Mouse (Mus musculus) c-Kit-negative CD71-positive TER-119-positive erythroid progenitor cells, embryonic 14.5 days (primary cell): ENCODE measurements around the gene Stk40.
"Not testable (repeated sequence)": the region's sequence is repeated elsewhere in the genome, so short reads cannot be mapped to it uniquely, and the experiment has no call there.

ENCODE experiments used
- DNase-seq: peaks from one replicate; pipeline ENCODE4 v3.0.0-alpha.2; 2013; ENCODE audit warnings: low read depth, low spot score

The Stk40 gene

DNA sequence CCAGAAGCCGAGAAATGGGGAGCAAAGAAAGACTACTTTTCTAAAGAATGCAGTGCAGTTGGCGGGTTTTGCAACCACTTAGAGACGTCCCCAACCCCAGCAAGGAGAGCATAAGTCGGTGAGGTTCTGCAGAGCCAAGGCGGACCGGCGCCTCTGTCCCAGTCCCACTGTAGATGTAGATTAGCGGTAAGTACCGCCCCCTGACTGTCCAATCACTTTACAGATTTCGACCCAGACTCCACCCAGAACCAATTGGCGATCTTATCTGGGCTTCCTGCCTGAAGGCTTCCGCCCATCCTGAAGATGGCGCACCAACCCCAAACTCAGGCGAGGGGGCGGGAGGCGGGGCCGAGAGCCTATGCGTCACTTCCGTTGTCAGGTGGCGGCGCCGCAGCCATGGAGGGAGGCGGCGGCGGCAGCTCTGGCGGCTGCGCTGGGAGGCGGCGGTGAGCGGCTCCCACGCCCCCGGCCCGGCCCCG lies at the start of gene Stk40:
Gene Stk40 (plus strand): TSS at position 368 of the 479 bp plus-strand sequence.
- peak; percentile 96 for DNase-seq

DNA sequence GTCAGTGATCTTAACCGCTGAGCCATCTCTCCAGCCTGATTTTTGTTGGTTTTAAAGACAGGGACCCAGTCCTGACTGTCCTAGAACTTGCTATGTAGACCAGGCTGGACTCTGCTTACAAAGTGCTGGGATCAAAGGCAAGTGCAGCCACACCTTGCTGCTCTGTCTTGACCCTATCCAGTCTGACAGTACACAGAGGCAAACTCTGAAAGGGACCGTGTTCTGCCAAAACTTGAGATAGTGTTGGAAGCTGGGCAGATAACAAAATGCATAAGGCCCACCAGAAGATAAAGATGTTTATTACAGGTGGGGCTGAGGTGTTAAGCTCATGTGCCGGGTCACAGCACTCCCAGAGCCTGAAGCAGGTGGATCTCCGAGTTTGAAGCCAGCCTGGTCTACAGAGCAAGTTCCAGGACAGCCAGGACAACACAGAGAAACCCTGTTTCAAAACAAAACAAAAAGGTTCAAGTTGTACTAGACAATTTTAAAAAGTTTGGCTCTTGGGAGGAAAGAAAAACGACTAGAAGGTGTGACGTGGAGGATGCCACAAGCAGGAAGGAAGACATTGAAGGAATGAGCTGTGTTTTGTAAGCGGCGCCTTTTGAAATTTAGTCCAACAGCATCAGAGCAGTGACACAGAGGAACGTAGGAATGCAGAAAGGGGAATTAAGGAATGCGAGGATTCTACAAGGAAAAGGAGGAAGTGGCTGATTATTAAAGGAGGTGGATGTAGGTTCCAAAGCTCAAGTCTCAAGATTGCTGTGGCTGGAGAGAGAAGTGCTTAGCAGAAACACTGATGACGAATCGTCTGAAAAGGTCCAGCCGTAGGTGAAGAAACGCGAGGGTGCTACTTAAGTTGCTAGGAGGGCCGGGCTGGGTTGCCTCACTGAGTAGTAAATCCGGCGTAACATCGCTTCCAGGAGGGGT lies 46.3 kb upstream of the Stk40 start:
- DNase-seq, result no peak

DNA sequence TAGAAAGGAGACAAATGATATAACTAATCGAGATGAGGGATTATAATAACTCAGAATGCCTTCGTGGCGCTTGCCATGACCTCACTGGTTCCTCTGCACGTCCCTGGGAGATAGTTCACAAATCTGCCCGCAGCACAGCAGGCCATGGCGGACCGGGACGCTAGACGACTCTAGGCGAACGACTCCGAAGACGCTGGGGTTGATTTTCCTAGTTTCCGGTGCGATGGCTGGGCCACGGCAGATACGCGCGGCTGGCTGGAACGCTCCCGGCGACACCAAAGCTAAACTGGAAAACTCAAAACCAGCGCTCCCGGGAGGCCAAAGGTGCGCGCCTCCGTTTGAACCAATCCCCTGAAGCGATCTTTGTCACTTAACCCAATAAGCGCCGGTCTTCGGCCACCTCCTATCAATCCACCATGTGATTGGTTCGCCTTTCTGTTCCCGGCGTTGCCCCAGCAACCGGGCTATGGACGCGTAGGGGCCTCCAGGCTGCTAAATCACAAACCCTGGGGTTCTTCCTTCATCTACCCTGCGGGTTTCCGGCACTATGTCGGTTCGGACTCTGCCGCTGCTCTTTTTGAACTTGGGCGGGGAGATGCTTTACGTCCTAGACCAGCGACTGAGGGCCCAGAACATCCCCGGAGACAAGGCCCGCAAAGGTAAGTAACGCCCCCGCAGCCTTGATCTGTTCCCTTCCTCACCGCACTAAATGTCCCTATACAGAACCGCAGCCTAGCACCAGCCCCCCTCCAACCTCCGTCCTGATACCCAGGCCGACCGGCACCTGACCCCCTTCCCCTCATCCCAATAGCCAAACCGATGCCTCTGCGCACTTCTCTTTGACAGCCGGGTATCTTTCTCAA lies 45.4 kb upstream of the Stk40 start, which contains the start of gene Oscp1:
Gene Oscp1 (plus strand): TSS at position 432 of the 863 bp plus-strand sequence.
- peak; percentile 88 for DNase-seq

DNA sequence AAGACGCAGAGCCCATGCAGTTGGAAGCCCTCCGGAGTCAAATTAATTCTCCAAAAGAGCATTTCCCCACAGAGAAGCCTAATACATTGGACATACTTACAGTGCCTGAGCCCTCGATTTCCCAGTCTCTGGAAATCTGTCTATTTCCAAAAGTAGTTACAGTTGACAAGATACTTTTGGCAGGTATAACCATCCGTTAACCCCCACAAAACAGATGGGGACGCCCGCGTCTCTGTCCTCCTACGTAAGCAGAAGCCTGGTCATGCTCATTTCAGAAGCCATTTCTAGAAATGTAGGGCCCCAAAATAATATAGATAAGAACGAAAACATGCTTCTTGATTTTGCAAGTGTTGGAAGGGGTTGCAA lies 44.8 kb upstream of the Stk40 start:
- DNase-seq, result no peak

DNA sequence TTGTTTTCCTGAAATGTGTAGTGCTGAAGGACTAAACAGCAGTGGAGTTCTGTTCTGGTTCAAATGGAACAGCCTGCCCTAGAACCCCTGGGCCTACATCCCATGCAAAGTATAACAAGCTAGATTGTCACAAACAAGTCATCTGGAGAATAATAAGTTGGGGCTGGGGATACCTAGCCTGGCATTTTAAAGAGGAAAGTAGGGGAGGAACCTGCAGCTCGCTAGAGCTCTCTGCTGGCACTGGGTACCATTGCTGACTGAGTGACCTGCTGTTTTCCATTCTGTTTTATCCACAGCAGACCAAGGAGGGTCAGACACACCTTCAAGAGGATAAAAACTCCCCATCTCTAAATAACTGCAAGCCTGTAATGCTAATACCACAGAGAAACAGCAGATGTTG lies 40.9 kb upstream of the Stk40 start:
- DNase-seq, result no peak

DNA sequence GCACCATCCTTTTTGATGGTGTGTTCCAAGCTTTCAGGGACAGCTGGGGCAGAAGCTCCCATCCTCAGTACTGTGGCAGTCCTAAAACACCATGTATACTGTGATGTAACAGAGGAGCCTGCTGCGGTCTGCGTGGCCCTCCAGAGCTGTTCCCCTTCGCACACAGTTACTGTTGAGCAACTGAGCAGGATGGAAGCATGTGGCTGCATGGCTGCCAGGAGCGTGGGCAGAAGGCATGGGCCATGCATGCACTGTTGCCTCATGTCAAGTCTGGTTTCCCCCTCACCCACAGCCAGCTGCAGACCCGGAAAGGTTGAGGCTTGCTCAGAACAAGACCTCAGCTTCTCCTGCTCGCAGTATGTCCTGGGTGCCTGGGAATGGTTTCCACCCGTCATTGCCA lies 38.5 kb upstream of the Stk40 start:
- no peak for DNase-seq

DNA sequence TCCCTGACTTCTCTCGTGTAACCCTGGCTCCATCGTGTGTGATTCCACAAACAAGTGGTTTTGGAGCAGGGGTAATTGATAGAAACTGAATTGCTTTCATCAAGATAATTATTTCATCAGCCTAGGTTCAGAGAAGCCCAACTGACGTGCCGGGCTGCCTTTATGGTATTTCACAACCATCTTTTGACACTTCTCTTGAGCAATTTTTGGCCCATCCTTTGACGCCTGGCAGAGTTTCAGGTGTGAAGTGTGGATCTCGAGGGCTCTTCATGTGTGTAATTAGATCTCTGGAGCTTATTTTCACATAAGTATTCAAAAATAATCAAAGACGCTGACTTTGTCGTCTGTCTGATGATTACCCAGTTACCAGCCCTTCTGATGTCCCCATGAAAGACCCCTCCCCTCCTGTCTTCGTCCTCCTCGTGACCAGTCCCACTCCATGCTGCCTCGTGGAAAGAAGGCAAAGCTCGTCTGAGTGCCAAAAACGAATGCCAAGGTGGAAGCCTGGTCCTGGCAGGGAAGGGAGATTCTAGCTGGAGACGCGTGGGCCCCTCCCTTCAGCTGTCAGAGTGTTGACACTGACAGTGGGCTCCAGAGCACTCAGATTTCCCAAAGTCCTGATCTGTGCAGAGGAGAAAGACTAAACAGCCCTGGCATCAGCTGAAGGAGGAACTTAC lies 36.2 kb upstream of the Stk40 start:
- no peak for DNase-seq

DNA sequence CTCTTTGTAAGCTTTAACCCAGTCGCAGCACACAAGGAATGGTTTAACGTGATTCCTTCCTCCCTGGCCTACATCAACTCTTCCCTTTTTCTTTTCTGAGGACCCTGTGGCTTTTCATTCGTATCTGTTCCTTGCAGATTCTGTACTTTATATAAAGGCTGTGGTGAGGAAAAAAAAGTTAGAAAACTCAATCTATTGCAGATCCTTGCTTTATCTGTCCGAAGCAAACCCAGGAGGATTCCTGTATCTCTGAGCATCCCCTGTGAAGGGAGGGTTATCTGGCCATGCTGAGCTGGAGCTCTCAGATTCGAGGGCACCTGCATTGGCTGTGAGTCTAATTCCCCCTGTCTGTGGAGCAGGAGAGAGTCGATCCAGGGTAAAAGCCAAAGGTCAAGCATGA lies 34.9 kb upstream of the Stk40 start:
- DNase-seq, result no peak

DNA sequence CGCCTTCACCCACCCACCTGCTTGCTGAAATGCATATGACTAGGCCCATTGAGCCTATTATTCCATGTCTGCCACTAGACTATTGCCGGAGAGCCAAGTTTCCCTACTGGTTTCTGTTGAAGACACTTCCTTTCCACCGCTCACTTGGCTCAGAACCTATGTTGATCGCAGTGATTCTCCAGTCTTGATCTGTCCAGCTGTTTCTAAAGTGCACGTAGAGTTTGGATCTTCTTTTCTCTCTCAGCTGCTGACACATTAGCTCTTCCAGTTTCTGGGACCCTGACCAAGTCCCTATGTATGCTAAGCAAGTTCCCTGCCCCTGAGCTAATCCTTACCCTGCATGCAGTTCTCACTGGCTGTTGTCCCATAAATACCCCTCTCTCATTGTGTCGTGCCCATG lies 25.9 kb upstream of the Stk40 start:
- DNase-seq, result no peak

DNA sequence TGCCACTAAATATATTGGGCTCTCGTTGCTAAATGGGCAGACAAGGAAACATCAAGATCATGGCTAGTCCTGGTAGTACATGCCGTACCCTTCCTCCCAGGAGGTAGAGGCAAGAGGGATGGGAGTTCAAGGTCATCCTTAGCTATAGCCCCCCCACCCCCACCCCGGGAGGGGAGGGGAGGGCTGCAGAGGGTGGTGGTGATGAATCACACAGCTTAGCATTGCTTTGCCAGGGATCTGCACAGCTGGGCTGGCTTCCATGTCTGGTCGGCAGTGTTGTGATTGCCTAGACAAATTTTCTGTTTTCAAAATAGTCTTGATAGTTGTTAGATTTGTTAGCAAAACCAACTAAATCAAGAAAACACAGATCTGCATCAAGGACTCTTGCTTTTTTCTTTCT lies 24.5 kb upstream of the Stk40 start:
- DNase-seq, result no peak

DNA sequence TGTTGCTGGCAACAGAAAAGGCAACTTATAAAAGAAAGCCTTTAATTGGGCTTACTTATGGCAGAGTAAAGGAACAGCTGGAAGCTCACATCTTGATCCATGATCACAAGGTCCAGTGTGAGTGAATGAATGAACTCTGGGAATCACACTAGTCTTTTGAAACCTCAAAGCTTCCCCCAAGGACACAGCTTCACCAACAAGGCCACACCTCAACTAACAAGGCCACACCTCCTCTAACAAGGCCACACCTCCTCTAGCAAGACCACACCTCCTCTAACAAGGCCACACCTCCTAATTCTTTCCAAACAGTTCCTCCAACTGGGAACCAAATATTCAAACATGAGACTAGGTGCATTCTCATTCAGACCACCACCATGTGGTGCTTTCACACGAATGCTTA lies 22.2 kb upstream of the Stk40 start:
- DNase-seq, result no peak

DNA sequence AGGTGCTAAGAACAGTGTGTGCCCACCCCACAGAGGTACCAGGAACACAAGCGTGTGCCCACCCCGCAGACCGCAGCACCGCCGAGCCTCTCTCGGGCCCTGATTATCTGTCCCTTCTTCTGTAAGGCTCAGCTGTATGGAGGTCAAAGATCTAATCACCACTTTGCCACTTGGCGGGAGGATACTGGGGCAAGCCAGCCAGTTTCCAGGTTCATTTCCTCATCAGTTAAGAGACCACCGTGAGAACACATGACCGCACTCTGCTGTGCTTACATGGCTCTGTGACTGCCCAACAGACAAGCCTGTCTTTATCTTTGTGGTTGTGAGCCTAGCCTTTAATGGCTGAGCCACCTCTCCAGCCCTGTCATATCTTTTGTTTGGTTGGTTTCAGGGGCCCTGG lies 20.7 kb upstream of the Stk40 start:
- no peak for DNase-seq

DNA sequence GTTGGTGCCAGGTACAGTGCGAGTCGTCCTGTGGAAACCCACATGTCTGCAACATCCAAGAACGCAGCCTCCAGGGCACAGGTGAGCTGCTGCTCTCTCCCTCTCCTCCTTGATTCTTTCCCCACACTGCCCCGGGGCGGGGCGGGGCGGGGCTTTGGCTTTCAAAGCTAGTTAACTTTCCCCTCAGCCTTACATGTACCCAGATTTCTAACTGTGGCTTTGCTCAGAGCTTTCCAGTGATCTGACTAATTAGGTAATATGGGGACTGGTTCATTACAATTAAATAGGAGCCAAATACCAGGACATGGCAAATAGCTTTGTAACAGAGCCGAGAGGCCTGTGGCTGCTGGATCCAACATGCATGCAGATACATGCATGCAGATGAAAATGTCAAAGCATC lies 19.4 kb upstream of the Stk40 start:
- no peak for DNase-seq

DNA sequence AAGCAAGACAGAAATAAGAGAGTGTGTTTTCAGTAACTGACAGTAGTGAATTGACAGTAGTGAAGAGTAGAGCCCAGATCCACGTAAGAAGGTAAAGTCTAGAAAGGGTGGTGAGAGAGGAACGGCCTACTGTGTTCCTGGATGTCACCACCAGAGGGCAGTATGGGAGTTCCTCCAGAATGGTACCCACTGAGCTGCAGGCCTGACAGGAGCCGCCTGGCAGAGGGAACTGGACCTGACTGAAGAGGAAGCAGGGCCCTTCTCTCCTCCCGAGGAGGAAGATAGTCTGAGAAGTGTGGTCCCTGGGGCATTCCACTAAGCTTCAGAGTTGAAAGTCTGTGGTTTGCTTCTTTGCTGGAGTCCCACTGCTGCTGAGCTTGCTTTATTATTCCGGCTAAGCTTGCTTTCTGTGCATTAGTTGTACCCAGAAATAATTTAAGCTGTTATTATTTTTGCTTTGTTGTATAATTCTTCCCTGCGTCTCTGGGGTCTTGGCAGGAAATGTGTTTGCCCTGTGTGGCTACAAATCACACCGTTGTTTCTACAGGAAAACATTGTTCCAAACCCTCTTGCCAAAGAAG lies 17.7 kb upstream of the Stk40 start:
- DNase-seq, result peak; percentile 73

DNA sequence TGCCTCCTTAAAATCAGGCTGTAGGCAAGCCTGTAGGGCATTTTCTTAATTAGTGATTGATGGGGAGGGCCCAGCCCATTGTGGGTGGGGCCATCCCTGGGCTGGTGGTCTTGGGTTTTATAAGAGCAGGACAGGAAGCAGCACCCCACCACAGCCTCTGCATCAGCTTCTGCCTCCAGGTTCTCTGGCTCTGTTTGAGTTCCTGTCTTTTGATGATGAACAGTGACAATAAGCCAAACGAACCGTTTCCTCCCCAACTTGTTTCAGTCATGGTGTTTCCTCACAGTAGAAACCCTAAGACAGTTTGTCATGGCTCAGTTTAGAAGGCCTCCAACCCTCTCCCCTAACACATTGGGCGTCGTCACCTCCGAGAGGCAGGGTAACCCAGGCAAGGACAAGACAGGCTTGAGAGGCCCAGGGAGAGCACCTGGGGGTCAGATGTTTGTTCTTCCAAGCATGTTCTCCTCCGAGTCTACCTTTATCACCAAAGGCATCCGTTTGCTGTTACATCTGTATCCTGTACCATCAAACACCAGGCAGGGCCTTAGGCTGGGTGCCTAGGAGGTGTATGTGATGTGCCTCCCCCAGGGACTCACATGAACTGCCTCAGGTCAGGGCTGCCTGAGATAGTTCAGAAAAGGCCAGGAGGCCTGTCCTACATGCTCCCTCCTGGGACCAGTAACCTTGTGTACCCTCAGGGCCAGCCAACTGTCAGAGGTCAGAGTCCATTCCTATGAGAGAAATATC lies 13.5 kb upstream of the Stk40 start:
- no peak for DNase-seq

DNA sequence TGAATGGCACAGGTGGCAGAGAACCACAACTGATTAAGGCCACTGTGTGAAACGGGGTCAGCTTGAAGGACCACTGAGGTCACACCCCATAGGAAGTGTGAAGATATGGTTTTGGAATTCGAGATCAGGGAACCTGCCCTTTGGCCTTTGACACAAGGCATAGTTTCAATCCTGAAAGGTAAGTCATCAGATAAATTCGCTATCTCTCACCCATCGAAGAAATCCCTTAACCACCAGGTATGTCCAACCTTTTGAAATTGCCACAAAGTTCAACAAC lies 13.0 kb upstream of the Stk40 start:
- DNase-seq, result no peak

DNA sequence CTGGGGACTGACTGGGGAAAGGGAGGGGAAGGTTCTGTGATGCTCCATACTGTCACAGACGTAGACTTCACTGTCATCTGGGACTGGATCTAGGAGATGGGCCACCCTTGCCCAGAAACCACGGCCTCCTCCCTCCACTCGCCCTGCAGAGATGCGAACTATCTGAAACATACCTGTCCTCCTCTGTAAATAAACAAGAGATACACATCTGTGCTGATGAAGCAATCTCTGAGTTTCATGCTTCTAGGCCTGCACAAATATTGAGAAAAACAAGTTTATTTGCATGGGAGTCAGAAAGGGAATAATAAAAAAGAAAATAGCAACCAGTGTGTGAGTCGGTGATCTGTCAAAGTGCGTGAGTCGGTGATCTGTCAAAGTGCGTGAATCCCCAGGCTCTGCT lies 11.9 kb upstream of the Stk40 start:
- DNase-seq, result no peak

DNA sequence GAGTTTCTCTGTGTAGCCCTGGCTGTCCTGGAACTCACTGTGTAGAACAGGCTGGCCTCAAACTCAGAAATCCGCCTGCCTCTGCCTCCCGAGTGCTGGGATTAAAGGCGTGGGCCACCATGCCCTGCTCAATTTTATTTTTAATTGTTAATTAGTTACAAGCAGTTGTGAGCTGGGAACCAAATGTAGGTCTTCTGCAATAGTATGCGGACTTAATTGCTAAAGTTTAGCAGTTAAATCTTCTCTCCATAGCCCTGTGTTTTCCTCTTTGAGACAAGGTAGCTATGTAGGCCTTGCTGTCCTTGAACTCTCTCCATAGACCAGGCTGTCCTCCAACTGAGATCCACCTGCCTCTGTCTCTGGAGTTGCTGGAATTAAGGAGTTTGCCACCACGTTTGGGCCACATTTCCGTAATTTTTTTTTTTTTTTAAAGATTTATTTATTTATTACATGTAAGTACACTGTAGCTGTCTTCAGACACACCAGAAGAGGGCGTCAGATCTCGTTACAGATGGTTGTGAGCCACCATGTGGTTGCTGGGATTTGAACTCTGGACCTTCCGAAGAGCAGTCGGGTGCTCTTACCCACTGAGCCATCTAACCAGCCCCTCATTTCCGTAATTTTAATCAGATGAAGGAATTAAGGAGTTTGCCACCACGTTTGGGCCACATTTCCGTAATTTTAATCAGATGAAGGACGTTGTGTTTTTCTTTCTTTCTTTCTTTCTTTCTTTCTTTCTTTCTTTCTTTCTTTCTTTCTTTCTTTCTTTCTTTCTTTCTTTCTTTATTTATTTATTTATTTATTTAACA lies 7.9 kb upstream of the Stk40 start:
- not testable (repeated sequence) for DNase-seq

DNA sequence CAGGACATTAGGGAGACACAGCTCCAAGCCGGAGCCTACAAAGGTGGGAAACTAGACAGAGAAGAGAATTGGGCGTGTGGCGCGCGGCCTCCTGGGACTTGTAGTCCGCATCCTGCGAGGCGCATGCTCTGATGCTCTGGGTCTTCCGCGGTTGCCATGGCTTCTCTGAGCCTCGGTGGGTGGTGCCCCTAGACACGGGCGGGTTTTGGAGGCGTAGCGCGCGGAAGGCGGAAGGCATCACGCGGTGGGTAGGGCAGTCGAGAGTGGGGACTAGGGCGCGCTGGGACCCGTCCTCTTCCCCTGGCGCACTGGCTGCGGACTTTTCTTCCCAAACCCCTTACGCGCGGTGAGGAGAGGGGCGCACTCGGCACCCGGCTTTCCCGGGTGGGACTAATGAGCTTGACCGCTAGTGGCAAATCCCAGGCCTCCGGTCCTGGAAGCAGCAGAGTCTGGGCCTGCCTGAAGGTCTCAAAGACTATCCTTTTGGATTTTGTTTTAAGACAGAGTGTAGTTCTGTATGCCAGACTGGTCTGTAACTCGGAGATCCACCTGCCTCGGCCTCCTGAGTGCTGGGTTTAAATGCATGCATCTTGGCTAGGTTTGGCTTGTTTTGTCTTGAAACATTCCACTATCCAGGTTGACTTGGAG lies 7.2 kb upstream of the Stk40 start, which contains the start of gene Lsm10:
Gene Lsm10 (plus strand): TSS at position 160 of the 648 bp plus-strand sequence.
- peak; percentile 85 for DNase-seq
